Mouse (Mus musculus) intestine, postnatal 0 days (tissue): ENCODE data around the gene Oosp2. TPM values are rescaled to one million over a fixed set of nuclear protein-coding genes. Genes with fewer than 3 reads are reported as not detected.

Experiments
- ATAC-seq: fragments of 200-750 bp; cut with Nextera tagmentation; 2 replicates; pipeline ENCODE4 v1.8.0; 2017; ENCODE audit warnings: mild to moderate bottlenecking, moderate TSS enrichment, moderate library complexity
- H3K27ac ChIP-seq: fragments of 300-500 bp; sonication (generic); 2 replicates; pipeline ENCODE4 v1.5.1; 2014; ENCODE audit warnings: mild to moderate bottlenecking, low read depth, low read length, moderate library complexity
- H3K27me3 ChIP-seq: fragments of 300-500 bp; sonication (generic); replicated peaks from 2 replicates; pipeline ENCODE4 v1.6.1; 2014; ENCODE audit warnings: low read length, mixed read lengths; ENCODE audit not compliant: control insufficient read depth, insufficient read depth
- H3K36me3 ChIP-seq: fragments of 300-500 bp; sonication (generic); 2 replicates; pipeline ENCODE4 v1.6.1; 2014; ENCODE audit warnings: mild to moderate bottlenecking, moderate library complexity; ENCODE audit not compliant: control insufficient read depth, insufficient read depth
- H3K4me1 ChIP-seq: fragments of 300-500 bp; sonication (generic); replicated peaks from 2 replicates; pipeline ENCODE4 v1.6.1; 2014; ENCODE audit warnings: antibody characterized with exemption, low read length, mixed read lengths; ENCODE audit not compliant: control insufficient read depth, insufficient read depth
- H3K4me2 ChIP-seq: fragments of 300-500 bp; sonication (generic); replicated peaks from 2 replicates; pipeline ENCODE4 v1.6.1; 2014; ENCODE audit warnings: low read depth, mild to moderate bottlenecking, moderate library complexity
- H3K4me3 ChIP-seq: fragments of 300-500 bp; sonication (generic); 2 replicates; pipeline ENCODE4 v1.5.1; 2014; ENCODE audit warnings: low read depth, low read length
- H3K9ac ChIP-seq: fragments of 300-500 bp; sonication (generic); 2 replicates; pipeline ENCODE4 v1.6.1; 2014; ENCODE audit warnings: mild to moderate bottlenecking, low read depth, low read length
- H3K9me3 ChIP-seq: fragments of 300-500 bp; sonication (generic); 2 replicates; pipeline ENCODE4 v1.6.1; 2016; ENCODE audit warnings: mixed run types; ENCODE audit not compliant: control insufficient read depth
- CTCF ChIP-seq: sonication (generic); IDR thresholded peaks from 2 replicates; pipeline ENCODE4 v1.5.1; 2016; ENCODE audit warnings: low read depth, mild to moderate bottlenecking, control low read depth, antibody characterized with exemption, moderate library complexity
- WGBS: fragments of 180-500 bp; shearing (Covaris S2); extraction: QIAGEN DNeasy Blood & Tissue Kit; methylation state at CpG from one replicate; pipeline ENCODE4 v1.1.7; 2014; 5-methylcytosine and 5-hydroxymethylcytosine counted together
- polyA plus RNA-seq: library from polyadenylated mRNA; unstranded; fragments of >200 nt; fragmentation: Nextera tagmentation; extraction: Ambion mirVana; gene quantifications from 2 replicates; pipeline ENCODE4 v1.2.1, GENCODE M21; 2015

Oosp2 gene
- polyA plus RNA-seq, result not detected in 2 replicates

GRCm38 (mm10) chr19:11660459-11660858 lies at the start of gene Oosp2:
Gene Oosp2, minus strand, starts transcription at chr19:11660559.
- ATAC-seq, result no peak
- 88% methylated on average over 5 of the region's 5 CpGs for WGBS
- no peaks in the 10 kb centered on the region for H3K36me3 ChIP-seq
- TF ChIP-seq CTCF, result no peak
- no peak within 1 kb of the TSS for H3K9ac ChIP-seq
- no peaks in the 10 kb centered on the region for H3K27me3 ChIP-seq
- no peak within 1 kb of the TSS for H3K4me3 ChIP-seq
- H3K4me2 ChIP-seq, result no peak within 1 kb of the TSS
- no peak within 1 kb of the TSS for H3K27ac ChIP-seq
- no peaks in the 10 kb centered on the region for H3K9me3 ChIP-seq
- H3K4me1 ChIP-seq, result no peaks in the 10 kb centered on the region

DNA sequence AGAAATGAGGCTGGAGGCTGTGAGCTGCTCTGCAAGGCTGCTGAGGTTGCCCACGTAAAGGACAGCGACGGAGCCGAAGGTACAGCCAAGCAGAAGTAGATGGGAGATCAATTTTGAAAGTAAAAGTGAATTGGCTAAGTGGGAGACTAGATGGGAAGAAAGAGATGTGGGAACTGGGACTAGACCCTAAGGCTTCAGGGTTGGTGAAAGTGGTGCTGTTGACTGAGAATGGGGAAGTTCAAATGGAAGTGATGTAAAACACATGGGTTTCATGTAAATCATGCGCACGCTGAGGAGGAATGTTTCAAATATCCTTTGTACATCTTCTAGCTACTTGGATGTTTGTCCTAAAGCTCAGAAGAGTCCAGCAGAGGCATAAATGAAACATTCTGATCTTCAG lies 38.0 kb upstream of the Oosp2 start:
- Histone ChIP-seq H3K36me3 (no peaks in the 10 kb centered on the region), H3K9ac (no peak overlapping the region), H3K4me2 (no peak overlapping the region), H3K27me3 (no peaks in the 10 kb centered on the region), H3K27ac (no peak overlapping the region), H3K4me3 (no peak overlapping the region), H3K4me1 (no peaks in the 10 kb centered on the region), H3K9me3 (no peaks in the 10 kb centered on the region)
- 90% methylated on average over 6 of the region's 6 CpGs for WGBS
- TF ChIP-seq CTCF, result no peak
- ATAC-seq, result no peak

GRCm38 (mm10) chr19:11696755-11697154 lies 36.4 kb upstream of the Oosp2 start, which contains the start of gene Oosp3:
Gene Oosp3, plus strand, starts transcription at chr19:11697055.
- no peaks in the 10 kb centered on the region for H3K4me1 ChIP-seq
- no peaks in the 10 kb centered on the region for H3K27me3 ChIP-seq
- no peak within 1 kb of the TSS for H3K4me2 ChIP-seq
- no peak for TF ChIP-seq CTCF
- H3K4me3 ChIP-seq, result no peak within 1 kb of the TSS
- H3K9me3 ChIP-seq, result no peaks in the 10 kb centered on the region
- 91% methylated on average over 2 of the region's 2 CpGs for WGBS
- no peak for ATAC-seq
- no peak within 1 kb of the TSS for H3K27ac ChIP-seq
- H3K36me3 ChIP-seq, result no peaks in the 10 kb centered on the region
- H3K9ac ChIP-seq, result no peak within 1 kb of the TSS

GRCm38 (mm10) chr19:11691454-11691853 lies 31.1 kb upstream of the Oosp2 start:
- ATAC-seq, result no peak
- 55% methylated on average over 1 of the region's 1 CpGs for WGBS
- Histone ChIP-seq H3K36me3 (no peaks in the 10 kb centered on the region), H3K4me1 (no peaks in the 10 kb centered on the region), H3K4me2 (no peak overlapping the region), H3K4me3 (no peak overlapping the region), H3K27me3 (no peaks in the 10 kb centered on the region), H3K9me3 (no peaks in the 10 kb centered on the region), H3K9ac (no peak overlapping the region), H3K27ac (no peak overlapping the region)
- no peak for TF ChIP-seq CTCF

- Histone ChIP-seq H3K4me1 (no peaks in the 10 kb centered on the region), H3K9ac (no peak within 1 kb of the TSS), H3K27me3 (no peaks in the 10 kb centered on the region), H3K27ac (no peak within 1 kb of the TSS), H3K36me3 (no peaks in the 10 kb centered on the region), H3K4me2 (no peak within 1 kb of the TSS), H3K4me3 (no peak within 1 kb of the TSS), H3K9me3 (no peaks in the 10 kb centered on the region)
- no peak for TF ChIP-seq CTCF
- no peak for ATAC-seq
- 69% methylated on average over 5 of the region's 5 CpGs for WGBS
Observed at GRCm38 (mm10) chr19:11690839-11691238, 30.5 kb upstream of the Oosp2 start, which contains the start of gene Oosp1. Gene Oosp1, minus strand, starts transcription at chr19:11691150.

GRCm38 (mm10) chr19:11661562-11661961 lies 1.2 kb upstream of the Oosp2 start:
- ATAC-seq, result no peak
- H3K36me3 ChIP-seq, result no peaks in the 10 kb centered on the region
- no peaks in the 10 kb centered on the region for H3K27me3 ChIP-seq
- H3K4me1 ChIP-seq, result no peaks in the 10 kb centered on the region
- no peak overlapping the region for H3K4me3 ChIP-seq
- no peak for TF ChIP-seq CTCF
- no peak overlapping the region for H3K4me2 ChIP-seq
- H3K9me3 ChIP-seq, result no peaks in the 10 kb centered on the region
- no peak overlapping the region for H3K9ac ChIP-seq
- H3K27ac ChIP-seq, result no peak overlapping the region

- Histone ChIP-seq H3K27ac (no peak overlapping the region), H3K4me1 (no peaks in the 10 kb centered on the region), H3K9ac (no peak overlapping the region), H3K36me3 (no peaks in the 10 kb centered on the region), H3K4me3 (no peak overlapping the region), H3K9me3 (no peaks in the 10 kb centered on the region), H3K4me2 (no peak overlapping the region), H3K27me3 (no peaks in the 10 kb centered on the region)
- TF ChIP-seq CTCF, result no peak
- ATAC-seq, result no peak
- WGBS, result 63% methylated on average over 2 of the region's 2 CpGs
Observed at GRCm38 (mm10) chr19:11659142-11659541, 1.2 kb downstream of the Oosp2 start.
